Mouse (Mus musculus): Measurements from ENCODE around the gene Cntf. TPM values are rescaled to one million over a fixed set of nuclear protein-coding genes. Genes with fewer than 3 reads are reported as not detected.
A peak's percentile ranks its signal among the peaks of the same experiment; 100 is the strongest.

Cntf gene
- polyA plus RNA-seq, 1 experiment from 2014 or later: 1.7 TPM

DNA sequence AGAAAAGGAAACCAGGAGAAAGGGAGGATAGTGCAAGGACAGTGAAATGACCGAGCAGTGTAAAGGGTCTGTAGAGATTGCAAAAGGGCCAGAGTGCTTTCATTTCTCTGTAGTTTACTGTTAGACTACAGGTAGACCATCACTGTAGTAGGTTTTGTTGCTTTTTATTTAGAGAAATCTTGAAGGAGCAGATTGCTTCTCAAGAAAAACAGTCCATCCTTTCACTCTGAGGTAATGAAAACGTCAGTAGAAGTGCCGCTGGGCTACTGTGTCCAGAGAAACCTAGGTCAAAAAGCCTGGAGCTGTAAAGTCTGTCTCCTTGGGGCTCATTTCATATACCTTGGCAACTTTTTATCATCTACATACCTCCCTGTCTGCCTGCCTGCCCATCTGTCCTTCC is 33.6 kb upstream of the Cntf start:
- 84% methylated on average over 3 of the region's 3 CpGs for WGBS
- Histone ChIP-seq H3K9me3 (ENCODE audit: control insufficient read depth, low read length) (no peaks in the 10 kb centered on the region), H3K36me3 (ENCODE audit: control insufficient read depth, insufficient read depth, low read length) (no peaks in the 10 kb centered on the region), H3K27ac (ENCODE audit: low read depth, low read length) (no peak overlapping the region), H3K9ac (ENCODE audit: low read length) (no peak overlapping the region), H3K4me1 (ENCODE audit: control insufficient read depth, insufficient read depth, low read length) (no peaks in the 10 kb centered on the region), H3K4me2 (ENCODE audit: low read depth) (no peak overlapping the region), H3K4me3 (ENCODE audit: low read depth, low read length) (no peak overlapping the region), H3K27me3 (ENCODE audit: control insufficient read depth, insufficient read depth, low read length) (no peaks in the 10 kb centered on the region)
- no peak for DNase-seq (ENCODE audit: low spot score)
- ATAC-seq (ENCODE audit: insufficient read depth, low FRiP score, low TSS enrichment): no peak

DNA sequence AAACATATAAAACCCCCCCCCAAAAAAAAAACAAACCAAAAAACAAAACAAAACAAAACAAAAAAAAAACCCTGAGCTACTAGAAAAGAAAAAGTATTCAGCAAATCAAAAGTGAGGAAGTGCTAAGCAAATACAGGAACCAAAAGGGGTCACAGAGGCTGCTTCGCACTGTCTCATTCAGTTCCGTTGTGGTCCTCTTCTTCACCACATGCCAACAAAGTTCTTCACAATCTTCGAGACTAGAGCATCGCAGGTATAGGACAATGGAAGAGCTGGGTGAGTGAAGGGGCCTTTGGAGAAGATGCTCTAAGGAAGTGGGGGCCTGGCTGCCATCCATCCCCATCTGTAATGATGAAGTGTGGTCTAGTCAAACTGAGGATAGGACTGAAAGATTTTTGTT is 33.0 kb upstream of the Cntf start:
- Histone ChIP-seq H3K9ac (ENCODE audit: low read length) (no peak overlapping the region), H3K9me3 (ENCODE audit: control insufficient read depth, low read length) (no peaks in the 10 kb centered on the region), H3K36me3 (ENCODE audit: control insufficient read depth, insufficient read depth, low read length) (no peaks in the 10 kb centered on the region), H3K27ac (ENCODE audit: low read depth, low read length) (no peak overlapping the region), H3K4me2 (ENCODE audit: low read depth) (no peak overlapping the region), H3K27me3 (ENCODE audit: control insufficient read depth, insufficient read depth, low read length) (no peaks in the 10 kb centered on the region), H3K4me1 (ENCODE audit: control insufficient read depth, insufficient read depth, low read length) (no peaks in the 10 kb centered on the region; the same call in 1 of the 2 replicates), H3K4me3 (ENCODE audit: low read depth, low read length) (no peak overlapping the region)
- 85% methylated on average over 4 of the region's 4 CpGs for WGBS
- DNase-seq (ENCODE audit: low spot score): no peak
- ATAC-seq (ENCODE audit: insufficient read depth, low FRiP score, low TSS enrichment): no peak

- Histone ChIP-seq H3K27me3 (ENCODE audit: control insufficient read depth, insufficient read depth, low read length) (no peaks in the 10 kb centered on the region), H3K4me1 (ENCODE audit: control insufficient read depth, insufficient read depth, low read length) (no peaks in the 10 kb centered on the region; the same call in 1 of the 2 replicates), H3K4me3 (ENCODE audit: low read depth, low read length) (peak overlapping the region; percentile 93), H3K9me3 (ENCODE audit: control insufficient read depth, low read length) (no peaks in the 10 kb centered on the region), H3K9ac (ENCODE audit: low read length) (peak overlapping the region; percentile 90; the same call in 1 of the 2 replicates), H3K27ac (ENCODE audit: low read depth, low read length) (no peak overlapping the region), H3K4me2 (ENCODE audit: low read depth) (peak overlapping the region; percentile 54), H3K36me3 (ENCODE audit: control insufficient read depth, insufficient read depth, low read length) (no peaks in the 10 kb centered on the region)
- WGBS: 3% methylated on average over 7 of the region's 7 CpGs
- no peak for ATAC-seq (ENCODE audit: insufficient read depth, low FRiP score, low TSS enrichment)
- no peak for DNase-seq (ENCODE audit: low spot score)
Observed at GRCm38 (mm10) chr19:12797071-12797470, 31.6 kb upstream of the Cntf start.

DNA sequence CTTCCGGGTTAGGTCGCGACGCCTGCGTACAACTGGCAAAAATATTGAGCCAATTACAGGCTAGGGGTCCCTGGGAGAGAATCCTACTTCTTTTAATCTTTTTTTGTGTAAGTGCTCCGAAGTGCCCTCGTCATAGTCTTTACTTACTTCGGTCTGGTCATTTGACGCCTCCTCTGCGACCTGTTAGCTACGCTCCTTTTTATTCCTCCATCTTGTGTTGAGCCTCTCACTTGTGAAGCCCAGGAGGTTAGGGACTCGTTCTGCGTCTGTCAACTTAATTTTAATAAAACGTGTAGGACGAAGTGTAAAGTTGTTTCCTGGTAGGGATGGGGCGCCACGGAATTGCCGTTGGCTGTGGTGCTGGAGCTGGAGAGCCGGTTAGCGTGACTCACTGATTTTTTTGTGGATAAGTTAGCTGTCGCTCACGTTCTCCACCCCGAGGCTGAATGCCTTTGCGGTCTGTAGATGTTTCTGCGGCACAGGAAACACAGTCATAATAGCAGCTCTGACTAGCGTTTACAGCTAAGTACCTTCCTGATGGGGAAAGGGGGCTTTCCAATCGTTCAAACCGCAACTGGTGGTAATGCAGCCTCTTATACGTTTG is 31.0 kb upstream of the Cntf start:
- Histone ChIP-seq H3K36me3 (ENCODE audit: control insufficient read depth, insufficient read depth, low read length) (no peaks in the 10 kb centered on the region), H3K9ac (ENCODE audit: low read length) (peak overlapping the region; percentile 90), H3K9me3 (ENCODE audit: control insufficient read depth, low read length) (no peaks in the 10 kb centered on the region), H3K27ac (ENCODE audit: low read depth, low read length) (peak overlapping the region; percentile 84), H3K4me2 (ENCODE audit: low read depth) (peak overlapping the region; percentile 54), H3K27me3 (ENCODE audit: control insufficient read depth, insufficient read depth, low read length) (no peaks in the 10 kb centered on the region), H3K4me3 (ENCODE audit: low read depth, low read length) (peak overlapping the region; percentile 93), H3K4me1 (ENCODE audit: control insufficient read depth, insufficient read depth, low read length) (no peaks in the 10 kb centered on the region; the same call in 1 of the 2 replicates)
- ATAC-seq (ENCODE audit: insufficient read depth, low FRiP score, low TSS enrichment) (no peak), DNase-seq (ENCODE audit: low spot score) (no peak)
- under 1% methylated on average over 29 of the region's 29 CpGs for WGBS

DNA sequence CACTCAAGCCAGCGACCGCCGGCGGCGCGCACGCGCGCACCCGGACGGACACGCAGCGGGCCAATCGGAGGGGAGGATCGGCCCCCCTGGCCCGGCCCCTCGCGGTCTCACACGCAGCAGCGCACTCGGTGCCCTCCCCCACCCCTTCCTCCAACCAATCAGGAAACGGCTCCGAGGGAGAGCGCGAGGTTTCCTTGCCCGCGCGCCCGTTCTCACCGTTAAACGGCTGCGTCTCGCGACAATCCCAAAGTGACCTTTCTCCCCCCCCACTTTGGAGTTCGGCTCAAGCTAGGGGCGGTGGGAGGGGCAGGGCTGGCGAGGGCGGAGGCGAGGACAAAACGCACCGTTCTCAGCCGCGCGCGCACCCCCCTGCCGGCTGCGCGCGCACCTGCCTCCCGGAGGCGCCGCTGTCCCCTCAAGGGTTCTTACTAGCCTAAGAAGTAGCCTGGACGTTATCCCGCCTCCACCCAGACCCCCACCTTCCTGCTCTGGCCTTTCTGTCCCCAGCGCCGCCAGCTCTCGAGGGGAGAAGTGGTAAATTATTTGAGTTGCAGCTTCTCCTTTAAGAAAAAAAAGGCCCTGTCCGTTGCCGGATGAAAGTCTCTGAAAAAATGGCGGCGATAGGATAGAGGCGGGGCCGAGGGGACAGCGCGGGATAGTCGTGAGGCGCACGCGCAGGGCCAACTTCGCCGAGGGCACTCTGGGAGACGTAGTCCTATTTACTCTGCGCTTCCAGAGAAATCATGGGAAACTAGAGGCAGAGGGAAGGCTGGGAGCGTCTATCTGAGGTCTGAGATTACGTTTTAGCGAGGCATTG is 30.3 kb upstream of the Cntf start, which contains the start of the genes Zfp91 and Lpxn:
TSS of gene Zfp91 (minus strand) at position 616 of the 817 bp plus-strand sequence.
TSS of gene Lpxn (plus strand) at position 683 of the 817 bp plus-strand sequence.
- peak within 1 kb of the TSS; percentile 99 for H3K27ac ChIP-seq (ENCODE audit: low read depth, low read length)
- peak within 1 kb of the TSS; percentile 54 for H3K4me2 ChIP-seq (ENCODE audit: low read depth)
- DNase-seq (ENCODE audit: low spot score) (peak; percentile 98), ATAC-seq (ENCODE audit: insufficient read depth, low FRiP score, low TSS enrichment) (peak; percentile 93)
- H3K4me3 ChIP-seq (ENCODE audit: low read depth, low read length): peak within 1 kb of the TSS; percentile 93
- no peaks in the 10 kb centered on the region for H3K36me3 ChIP-seq (ENCODE audit: control insufficient read depth, insufficient read depth, low read length)
- no peaks in the 10 kb centered on the region for H3K9me3 ChIP-seq (ENCODE audit: control insufficient read depth, low read length)
- WGBS: under 1% methylated on average over 69 of the region's 76 CpGs
- no peaks in the 10 kb centered on the region for H3K27me3 ChIP-seq (ENCODE audit: control insufficient read depth, insufficient read depth, low read length)
- peak within 1 kb of the TSS; percentile 97 for H3K9ac ChIP-seq (ENCODE audit: low read length)
- no peaks in the 10 kb centered on the region; the same call in 1 of the 2 replicates for H3K4me1 ChIP-seq (ENCODE audit: control insufficient read depth, insufficient read depth, low read length)

DNA sequence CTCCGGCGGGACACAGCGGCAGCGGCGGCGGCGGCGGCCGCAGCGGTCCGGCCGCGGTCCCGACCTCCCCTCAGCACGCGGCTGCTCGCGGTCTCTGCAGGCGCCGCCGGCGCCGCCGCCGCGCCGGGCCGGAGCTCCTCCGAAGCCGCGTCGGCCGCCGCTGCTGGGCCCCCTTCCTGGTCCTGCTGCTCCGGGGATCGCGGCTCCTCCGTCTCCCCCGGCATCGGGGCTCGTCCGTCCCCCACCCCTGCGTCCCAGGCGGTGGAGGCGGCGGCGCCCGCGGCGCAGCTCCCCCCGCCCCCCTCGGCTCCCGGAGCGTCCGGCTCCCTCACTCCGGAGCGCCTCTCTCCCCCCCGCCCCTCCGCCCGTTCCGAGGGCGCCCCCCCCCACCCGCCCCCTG is 29.7 kb upstream of the Cntf start:
- H3K36me3 ChIP-seq (ENCODE audit: control insufficient read depth, insufficient read depth, low read length): no peaks in the 10 kb centered on the region
- DNase-seq (ENCODE audit: low spot score): no peak
- WGBS: under 1% methylated on average over 28 of the region's 63 CpGs
- H3K9ac ChIP-seq (ENCODE audit: low read length): peak overlapping the region; percentile 97
- no peaks in the 10 kb centered on the region; the same call in 1 of the 2 replicates for H3K4me1 ChIP-seq (ENCODE audit: control insufficient read depth, insufficient read depth, low read length)
- peak; percentile 43 for ATAC-seq (ENCODE audit: insufficient read depth, low FRiP score, low TSS enrichment)
- peak overlapping the region; percentile 48 for H3K4me2 ChIP-seq (ENCODE audit: low read depth)
- H3K27me3 ChIP-seq (ENCODE audit: control insufficient read depth, insufficient read depth, low read length): no peaks in the 10 kb centered on the region
- no peaks in the 10 kb centered on the region for H3K9me3 ChIP-seq (ENCODE audit: control insufficient read depth, low read length)
- peak overlapping the region; percentile 93 for H3K4me3 ChIP-seq (ENCODE audit: low read depth, low read length)
- peak overlapping the region; percentile 99 for H3K27ac ChIP-seq (ENCODE audit: low read depth, low read length)

GRCm38 (mm10) chr19:12794056-12795044 is 28.9 kb upstream of the Cntf start:
- peak overlapping the region; percentile 97 for H3K9ac ChIP-seq (ENCODE audit: low read length)
- H3K36me3 ChIP-seq (ENCODE audit: control insufficient read depth, insufficient read depth, low read length): no peaks in the 10 kb centered on the region
- H3K4me1 ChIP-seq (ENCODE audit: control insufficient read depth, insufficient read depth, low read length): no peaks in the 10 kb centered on the region; the same call in 1 of the 2 replicates
- DNase-seq (ENCODE audit: low spot score) (peak; percentile 92), ATAC-seq (ENCODE audit: insufficient read depth, low FRiP score, low TSS enrichment) (peak; percentile 75)
- peak overlapping the region; percentile 99 for H3K27ac ChIP-seq (ENCODE audit: low read depth, low read length)
- H3K4me2 ChIP-seq (ENCODE audit: low read depth): peak overlapping the region; percentile 48
- WGBS: 1% methylated on average over 23 of the region's 39 CpGs
- H3K9me3 ChIP-seq (ENCODE audit: control insufficient read depth, low read length): no peaks in the 10 kb centered on the region
- H3K4me3 ChIP-seq (ENCODE audit: low read depth, low read length): peak overlapping the region; percentile 93
- H3K27me3 ChIP-seq (ENCODE audit: control insufficient read depth, insufficient read depth, low read length): no peaks in the 10 kb centered on the region

- DNase-seq (ENCODE audit: low spot score): no peak
- Histone ChIP-seq H3K4me3 (ENCODE audit: low read depth, low read length) (no peak overlapping the region), H3K27ac (ENCODE audit: low read depth, low read length) (no peak overlapping the region), H3K9me3 (ENCODE audit: control insufficient read depth, low read length) (no peaks in the 10 kb centered on the region), H3K36me3 (ENCODE audit: control insufficient read depth, insufficient read depth, low read length) (no peaks in the 10 kb centered on the region), H3K27me3 (ENCODE audit: control insufficient read depth, insufficient read depth, low read length) (no peaks in the 10 kb centered on the region), H3K4me1 (ENCODE audit: control insufficient read depth, insufficient read depth, low read length) (no peaks in the 10 kb centered on the region; the same call in 1 of the 2 replicates), H3K9ac (ENCODE audit: low read length) (no peak overlapping the region), H3K4me2 (ENCODE audit: low read depth) (no peak overlapping the region)
- ATAC-seq (ENCODE audit: insufficient read depth, low FRiP score, low TSS enrichment): no peak
Observed at GRCm38 (mm10) chr19:12792374-12792773, 26.9 kb upstream of the Cntf start.
